Mouse (Mus musculus) ES-E14 (cell line): ENCODE data around the gene Npas2. TPM values are rescaled to one million over a fixed set of nuclear protein-coding genes. Genes with fewer than 3 reads are reported as not detected.
A peak's percentile ranks its signal among the peaks of the same experiment; 100 is the strongest.

Source experiments
- DNase-seq: peaks from one replicate; pipeline ENCODE4 v3.0.0-alpha.2; 2013; ENCODE audit warnings: low read depth, low spot score
- H3K27ac ChIP-seq: 2 replicates; pipeline ENCODE4 v1.5.1; 2012; ENCODE audit warnings: low read depth, mild to moderate bottlenecking, low read length, moderate library complexity, mixed read lengths; ENCODE audit not compliant: poor library complexity, insufficient read depth, severe bottlenecking
- H3K36me3 ChIP-seq: 2 replicates; pipeline ENCODE4 v1.6.1; 2012; ENCODE audit warnings: mild to moderate bottlenecking, low read length, moderate library complexity, mixed read lengths; ENCODE audit not compliant: control insufficient read depth, poor library complexity, insufficient read depth, severe bottlenecking
- H3K4me1 ChIP-seq, 2 experiments: fragments of 150-350 bp in 1 of 2; sonication (generic) in 1 of 2; 2 replicates each; pipeline ENCODE4 v1.6.1; 2012; ENCODE audit warnings: low read length in 2 of 2, mild to moderate bottlenecking in 1 of 2, mixed read lengths in 1 of 2; ENCODE audit not compliant: control insufficient read depth in 2 of 2, insufficient read depth in 2 of 2, poor library complexity in 1 of 2
- H3K4me3 ChIP-seq, 2 experiments: fragments of 150-350 bp in 1 of 2; sonication (generic) in 1 of 2; 2 replicates each; pipeline ENCODE4 v1.5.1; 2012; ENCODE audit warnings: low read length in 2 of 2, low read depth in 1 of 2, mild to moderate bottlenecking in 1 of 2, mixed read lengths in 1 of 2; ENCODE audit not compliant: insufficient read depth in 1 of 2, poor library complexity in 1 of 2, severe bottlenecking in 1 of 2
- H3K9ac ChIP-seq: 2 replicates; pipeline ENCODE4 v1.6.1; 2012; ENCODE audit warnings: low read depth, mild to moderate bottlenecking, low read length, mixed read lengths; ENCODE audit not compliant: poor library complexity, insufficient read depth, severe bottlenecking
- H3K9me3 ChIP-seq: fragments of 150-350 bp; sonication (generic); 2 replicates; pipeline ENCODE4 v1.6.1; 2012; ENCODE audit warnings: low read depth, mild to moderate bottlenecking, low read length; ENCODE audit not compliant: control insufficient read depth, insufficient read depth
- CHD2 ChIP-seq: IDR thresholded peaks from 2 replicates; pipeline ENCODE4 v1.6.1; 2014; ENCODE audit warnings: mild to moderate bottlenecking, low read depth, low read length, inconsistent platforms
- HCFC1 ChIP-seq: IDR thresholded peaks from 2 replicates; pipeline ENCODE4 v1.6.1; 2012; ENCODE audit warnings: low read length, inconsistent platforms, borderline replicate concordance; ENCODE audit not compliant: insufficient read depth
- MAFK ChIP-seq: IDR thresholded peaks from 2 replicates; pipeline ENCODE4 v1.6.1; 2014; ENCODE audit warnings: mild to moderate bottlenecking, low read depth, low read length, inconsistent platforms; ENCODE audit not compliant: insufficient read depth
- ZC3H11A ChIP-seq: IDR thresholded peaks from 2 replicates; pipeline ENCODE4 v1.6.1; 2012; ENCODE audit warnings: low read depth, mild to moderate bottlenecking, inconsistent platforms, low read length, borderline replicate concordance
- ZNF384 ChIP-seq: IDR thresholded peaks from 2 replicates; pipeline ENCODE4 v1.6.1; 2012; ENCODE audit warnings: low read depth, low read length, inconsistent platforms
- in situ Hi-C, 2 experiments: fragments of 600-800 bp; cut with MboI; formaldehyde crosslinking; loops; one replicate each; pipeline ENCODE4 v1.15.1; 2025; ENCODE audit warnings: low sequenced_read_pairs in 2 of 2, inconsistent platforms in 1 of 2; ENCODE audit not compliant: unreplicated experiment in 2 of 2
- total RNA-seq: library from RNA; depleted of rRNA; stranded (reverse); fragments of 300-350 nt; gene quantifications from 2 replicates; pipeline ENCODE4 v1.2.3, GENCODE M21; 2012

Gene Npas2
- total RNA-seq, 1 experiment: 0.09 TPM

GRCm38 (mm10) chr1:39343242-39343641 lies 149.7 kb downstream of the Npas2 start:
- Histone ChIP-seq H3K9ac (no peak overlapping the region), H3K36me3 (no peaks in the 10 kb centered on the region), H3K4me1 (no peaks in the 10 kb centered on the region), H3K27ac (no peak overlapping the region), H3K4me3 (no peak overlapping the region), H3K9me3 (no peaks in the 10 kb centered on the region)
- TF ChIP-seq ZNF384 (no peak), HCFC1 (no peak), MAFK (no peak), ZC3H11A (no peak), CHD2 (no peak)
- DNase-seq: no peak
- in situ Hi-C loops: loop anchor here in 1 of 2 experiments (25.0 kb wide), 1 partner anchor 331 kb away; no protein-coding TSS in a partner anchor

- Histone ChIP-seq H3K36me3 (no peaks in the 10 kb centered on the region), H3K4me3 (peak overlapping the region; percentile 18 to 22; a peak in 2 of 4 replicates), H3K9ac (0 out of 2 replicates have a peak overlapping the region, but pooled peaks have one; percentile 0), H3K27ac (no peak overlapping the region), H3K9me3 (no peaks in the 10 kb centered on the region), H3K4me1 (0 out of 4 replicates have a peak, but pooled peaks cover 1 to 4% of the 10 kb centered on the region in 2 experiments)
- TF ChIP-seq HCFC1 (no peak), ZC3H11A (no peak; the same call in 1 of the 2 replicates), CHD2 (no peak), MAFK (no peak), ZNF384 (no peak)
- in situ Hi-C loops: loop anchor here (5.0 to 25.0 kb wide), 2 partner anchors 328 to 333 kb away; no protein-coding TSS in a partner anchor
- no peak for DNase-seq
Observed at GRCm38 (mm10) chr1:39344981-39345600, 151.6 kb downstream of the Npas2 start.

GRCm38 (mm10) chr1:39349001-39349400 lies 155.5 kb downstream of the Npas2 start:
- Histone ChIP-seq H3K4me3 (no peak overlapping the region), H3K27ac (no peak overlapping the region), H3K4me1 (0 out of 4 replicates have a peak, but pooled peaks cover 1 to 4% of the 10 kb centered on the region in 2 experiments), H3K9me3 (no peaks in the 10 kb centered on the region), H3K36me3 (no peaks in the 10 kb centered on the region), H3K9ac (no peak overlapping the region)
- DNase-seq: no peak
- in situ Hi-C loops: loop anchor here (5.0 to 25.0 kb wide), 2 partner anchors 332 to 337 kb away; no protein-coding TSS in a partner anchor
- TF ChIP-seq ZC3H11A: no peak
- TF ChIP-seq MAFK: no peak
- TF ChIP-seq ZNF384: no peak
- TF ChIP-seq HCFC1: no peak
- TF ChIP-seq CHD2: no peak

- Histone ChIP-seq H3K4me3 (no peak overlapping the region), H3K4me1 (0 out of 4 replicates have a peak, but pooled peaks cover 1 to 4% of the 10 kb centered on the region in 2 experiments), H3K27ac (no peak overlapping the region), H3K9me3 (no peaks in the 10 kb centered on the region), H3K9ac (no peak overlapping the region), H3K36me3 (no peaks in the 10 kb centered on the region)
- in situ Hi-C loops: loop anchor here (5.0 to 25.0 kb wide), 2 partner anchors 332 to 337 kb away; no protein-coding TSS in a partner anchor
- no peak for TF ChIP-seq HCFC1
- DNase-seq: no peak
Observed at GRCm38 (mm10) chr1:39349427-39349826, 155.9 kb downstream of the Npas2 start.
